Mouse (Mus musculus) gastrocnemius, postnatal 10 days (tissue): Measurements from ENCODE around the gene Prickle3. TPM values are rescaled to one million over a fixed set of nuclear protein-coding genes. Genes with fewer than 3 reads are reported as not detected.

Source experiments
- total RNA-seq, 2 experiments: library from RNA; stranded (reverse); gene quantifications; 2 replicates each; pipeline ENCODE4 v1.2.3; 2021

Gene Prickle3
- total RNA-seq, 2 experiments from 2014 or later = 8.7 to 11.1 TPM

Other genes with a start within 250 kb of the Prickle3 start
- under 1 TPM in 1 of 2 experiments, not detected in 1; 0.32 TPM for gene Foxp3, start 83.6 kb upstream of the Prickle3 start, total RNA-seq
- gene Ppp1r3f, start 83.0 kb upstream of the Prickle3 start, total RNA-seq = 1 to 10 TPM; 1.3 to 1.8 TPM
- 10 to 100 TPM; 11.1 to 11.2 TPM for gene Ccdc22, start 51.7 kb upstream of the Prickle3 start, total RNA-seq
- not detected for gene Cacna1f, start 50.2 kb upstream of the Prickle3 start, total RNA-seq
- gene Syp, start 18.8 kb upstream of the Prickle3 start, total RNA-seq = 1 to 10 TPM; 2.4 TPM
- gene Plp2, start 14.1 kb downstream of the Prickle3 start, total RNA-seq = 10 to 100 TPM; 54.2 to 55.4 TPM
- 1 to 10 TPM; 2.8 to 3.3 TPM for gene Magix, start 24.0 kb downstream of the Prickle3 start, total RNA-seq
- 10 to 100 TPM; 19.6 to 19.8 TPM for gene Gpkow, start 39.9 kb downstream of the Prickle3 start, total RNA-seq
- gene Wdr45, start 57.1 kb downstream of the Prickle3 start, total RNA-seq = 10 to 100 TPM; 19.6 to 24.3 TPM
- not detected for gene Gm45208, start 65.0 kb downstream of the Prickle3 start, total RNA-seq
- 10 to 100 TPM in 1 of 2 experiments, 1 to 10 TPM in 1; 8.5 to 12.5 TPM for gene Praf2, start 71.2 kb downstream of the Prickle3 start, total RNA-seq
- gene Ccdc120, start 93.6 kb downstream of the Prickle3 start, total RNA-seq = 1 to 10 TPM; 1.0 to 1.5 TPM
- 10 to 100 TPM; 10.5 to 16.7 TPM for gene Tfe3, start 105.3 kb downstream of the Prickle3 start, total RNA-seq
- 10 to 100 TPM; 15.3 to 22.7 TPM for gene Gripap1, start 132.5 kb downstream of the Prickle3 start, total RNA-seq
- 1 to 10 TPM; 1.2 to 1.3 TPM for gene Kcnd1, start 165.0 kb downstream of the Prickle3 start, total RNA-seq
- gene Otud5, start 184.1 kb downstream of the Prickle3 start, total RNA-seq = 10 to 100 TPM; 21.3 to 27.8 TPM
- 1 to 10 TPM; 1.1 to 2.4 TPM for gene Pim2, start 221.0 kb downstream of the Prickle3 start, total RNA-seq
- gene Slc35a2, start 226.8 kb downstream of the Prickle3 start, total RNA-seq = 10 to 100 TPM in 1 of 2 experiments, 1 to 10 TPM in 1; 10.0 to 14.8 TPM
- 10 to 100 TPM; 32.2 to 38.5 TPM for gene Pqbp1, start 242.0 kb downstream of the Prickle3 start, total RNA-seq
- 10 to 100 TPM; 48.2 to 51.1 TPM for gene Timm17b, start 242.1 kb downstream of the Prickle3 start, total RNA-seq